ENCODE assay signal across 8 mouse cellular contexts in genomic region chr9:106368831-106369501, GRCm38 (mm10). TPM values are rescaled to one million over a fixed set of nuclear protein-coding genes. Genes with fewer than 3 reads are reported as not detected.
DNase-seq lines count a peak whose midpoint lies in the region; ATAC-seq and TF ChIP-seq lines count a peak whose summit lies in the region.

No protein-coding gene starts in this region.

- DNase-seq in adrenal gland, adult 18-20 months (ENCODE audit: low spot score in 2 of 2) = peak; percentile 46 to 56
- DNase-seq in adrenal gland, adult 8-10 months = no peak
- DNase-seq in adrenal gland, postnatal 25 days = peak; percentile 59
- peak; percentile 77 for DNase-seq in embryonic facial prominence, embryonic 14.5 days (ENCODE audit: low spot score)
- peak; percentile 80 for DNase-seq in hindbrain, embryonic 11.5 days (ENCODE audit: low spot score)
- peak; percentile 72 for DNase-seq in stomach, postnatal 0 days (ENCODE audit: low spot score)

- no peaks in the 10 kb centered on the region for H3K9me3 ChIP-seq in embryonic facial prominence, embryonic 14.5 days (ENCODE audit: control insufficient read depth, low read length)
- H3K9me3 ChIP-seq in hindbrain, embryonic 11.5 days (ENCODE audit: control insufficient read depth, low read length) = no peaks in the 10 kb centered on the region
- no peaks in the 10 kb centered on the region for H3K9me3 ChIP-seq in limb, embryonic 13.5 days
- H3K9me3 ChIP-seq in midbrain, embryonic 16.5 days (replicated peaks; ENCODE audit: control insufficient read depth, low read length, poor library complexity, severe bottlenecking) = no peaks in the 10 kb centered on the region
- no peaks in the 10 kb centered on the region for H3K9me3 ChIP-seq in stomach, postnatal 0 days (ENCODE audit: control insufficient read depth, low read length)

- TF ChIP-seq EP300 in stomach, postnatal 0 days (optimal IDR thresholded peaks at IDR 0.05) = no peak

- H3K36me3 ChIP-seq in embryonic facial prominence, embryonic 14.5 days (ENCODE audit: control insufficient read depth, insufficient read depth, low read length) = peaks cover 34% of the 10 kb centered on the region
- H3K36me3 ChIP-seq in hindbrain, embryonic 11.5 days (ENCODE audit: control insufficient read depth, insufficient read depth, low read length) = peaks cover 2% of the 10 kb centered on the region; the same call in 1 of the 2 replicates
- peaks cover 35% of the 10 kb centered on the region for H3K36me3 ChIP-seq in limb, embryonic 13.5 days
- H3K36me3 ChIP-seq in midbrain, embryonic 16.5 days (ENCODE audit: control insufficient read depth, insufficient read depth, low read length) = peaks cover 7% of the 10 kb centered on the region
- peaks cover 9% of the 10 kb centered on the region for H3K36me3 ChIP-seq in stomach, postnatal 0 days (ENCODE audit: control insufficient read depth, insufficient read depth, low read length)

- ATAC-seq in embryonic facial prominence, embryonic 14.5 days (ENCODE audit: low read depth) = peak; percentile 10; the same call in 1 of the 2 replicates
- peak; percentile 21 for ATAC-seq in hindbrain, embryonic 11.5 days (ENCODE audit: low FRiP score)
- no peak for ATAC-seq in limb, embryonic 13.5 days (ENCODE audit: low FRiP score, low read depth)
- peak; percentile 14; the same call in 1 of the 2 replicates for ATAC-seq in midbrain, embryonic 16.5 days
- ATAC-seq in stomach, postnatal 0 days (ENCODE audit: low FRiP score, low TSS enrichment) = peak; percentile 19

- H3K4me3 ChIP-seq in embryonic facial prominence, embryonic 14.5 days (ENCODE audit: low read depth, low read length) = peak overlapping the region; percentile 92
- peak overlapping the region; percentile 59 for H3K4me3 ChIP-seq in hindbrain, embryonic 11.5 days (ENCODE audit: low read depth, low read length)
- peak overlapping the region; percentile 98 for H3K4me3 ChIP-seq in limb, embryonic 13.5 days
- peak overlapping the region; percentile 88 for H3K4me3 ChIP-seq in midbrain, embryonic 16.5 days (ENCODE audit: low read depth, low read length)
- H3K4me3 ChIP-seq in stomach, postnatal 0 days (ENCODE audit: low read depth, low read length) = peak overlapping the region; percentile 73

- 0% methylated on average over 27 of the region's 72 CpGs for WGBS in embryonic facial prominence, embryonic 14.5 days
- WGBS in hindbrain, embryonic 11.5 days = under 1% methylated on average over 53 of the region's 72 CpGs
- under 1% methylated on average over 70 of the region's 72 CpGs for WGBS in limb, embryonic 13.5 days
- WGBS in midbrain, embryonic 16.5 days = under 1% methylated on average over 70 of the region's 72 CpGs
- under 1% methylated on average over 66 of the region's 72 CpGs for WGBS in stomach, postnatal 0 days

- no peaks in the 10 kb centered on the region for H3K27me3 ChIP-seq in embryonic facial prominence, embryonic 14.5 days (replicated peaks; ENCODE audit: control insufficient read depth, insufficient read depth, low read length)
- no peaks in the 10 kb centered on the region for H3K27me3 ChIP-seq in hindbrain, embryonic 11.5 days (ENCODE audit: control insufficient read depth, insufficient read depth, low read length)
- H3K27me3 ChIP-seq in limb, embryonic 13.5 days = no peaks in the 10 kb centered on the region
- H3K27me3 ChIP-seq in midbrain, embryonic 16.5 days (ENCODE audit: control insufficient read depth, insufficient read depth, low read depth, low read length) = no peaks in the 10 kb centered on the region
- H3K27me3 ChIP-seq in stomach, postnatal 0 days (ENCODE audit: control insufficient read depth, insufficient read depth, low read length) = no peaks in the 10 kb centered on the region

- H3K9ac ChIP-seq in embryonic facial prominence, embryonic 14.5 days (ENCODE audit: low read depth, low read length) = peak overlapping the region; percentile 97
- peak overlapping the region; percentile 80 for H3K9ac ChIP-seq in hindbrain, embryonic 11.5 days (ENCODE audit: low read depth, low read length)
- peak overlapping the region; percentile 100 for H3K9ac ChIP-seq in limb, embryonic 13.5 days
- peak overlapping the region; percentile 95 for H3K9ac ChIP-seq in midbrain, embryonic 16.5 days (ENCODE audit: low read depth, low read length)
- H3K9ac ChIP-seq in stomach, postnatal 0 days (ENCODE audit: low read length) = peak overlapping the region; percentile 92

- peak overlapping the region; percentile 98 for H3K27ac ChIP-seq in embryonic facial prominence, embryonic 14.5 days (replicated peaks; ENCODE audit: low read depth, low read length)
- peak overlapping the region; percentile 94 for H3K27ac ChIP-seq in hindbrain, embryonic 11.5 days (ENCODE audit: low read depth, low read length)
- H3K27ac ChIP-seq in limb, embryonic 13.5 days = peak overlapping the region; percentile 99
- peak overlapping the region; percentile 98 for H3K27ac ChIP-seq in midbrain, embryonic 16.5 days (ENCODE audit: low read length)
- peak overlapping the region; percentile 97 for H3K27ac ChIP-seq in stomach, postnatal 0 days (replicated peaks)

- TF ChIP-seq CTCF in stomach, postnatal 0 days (IDR thresholded peaks at IDR 0.05; ENCODE audit: low read depth) = peak; percentile 64

- H3K4me1 ChIP-seq in embryonic facial prominence, embryonic 14.5 days (ENCODE audit: control insufficient read depth, insufficient read depth, low read length) = peaks cover 38% of the 10 kb centered on the region
- H3K4me1 ChIP-seq in hindbrain, embryonic 11.5 days (replicated peaks; ENCODE audit: control insufficient read depth, insufficient read depth, low read length) = peaks cover 13% of the 10 kb centered on the region
- H3K4me1 ChIP-seq in limb, embryonic 13.5 days = peaks cover 70% of the 10 kb centered on the region
- H3K4me1 ChIP-seq in midbrain, embryonic 16.5 days (ENCODE audit: control insufficient read depth, insufficient read depth, low read length) = peaks cover 35% of the 10 kb centered on the region
- H3K4me1 ChIP-seq in stomach, postnatal 0 days (replicated peaks; ENCODE audit: control insufficient read depth, insufficient read depth) = no peaks in the 10 kb centered on the region

- peak overlapping the region; percentile 97 for H3K4me2 ChIP-seq in embryonic facial prominence, embryonic 14.5 days (ENCODE audit: low read depth, low read length)
- peak overlapping the region; percentile 97 for H3K4me2 ChIP-seq in hindbrain, embryonic 11.5 days (replicated peaks; ENCODE audit: low read depth, low read length)
- H3K4me2 ChIP-seq in limb, embryonic 13.5 days (replicated peaks) = peak overlapping the region; percentile 95
- H3K4me2 ChIP-seq in midbrain, embryonic 16.5 days (ENCODE audit: low read length) = peak overlapping the region; percentile 83
- peak overlapping the region; percentile 96 for H3K4me2 ChIP-seq in stomach, postnatal 0 days (replicated peaks; ENCODE audit: low read depth)

RNA-seq across cellular contexts. Expression of gene Dusp7, which starts 0.5 kb away (rescaled TPM):
- 10 to 100 TPM; 11.8 to 22.2 TPM for total RNA-seq in adrenal gland, adult 18-20 months (2021)
- 10 to 100 TPM; 13.1 to 22.0 (median 18.4) TPM for total RNA-seq in adrenal gland, adult 8-10 months (2022)
- 16.7 and 20.6 TPM in 2 replicates for total RNA-seq in adrenal gland, postnatal 25 days (2021)
- polyA plus RNA-seq in embryonic facial prominence, embryonic 14.5 days (2014; fragmentation: Nextera tagmentation; extraction: Ambion mirVana) = 44.0 and 48.4 TPM in 2 replicates
- polyA plus RNA-seq in hindbrain, embryonic 11.5 days (2014; fragmentation: Nextera tagmentation; extraction: Ambion mirVana) = 25.0 and 25.8 TPM in 2 replicates
- polyA plus RNA-seq in limb, embryonic 13.5 days (2015; fragmentation: Nextera tagmentation; extraction: Ambion mirVana) = 40.5 and 41.1 TPM in 2 replicates
- 12.3 and 13.2 TPM in 2 replicates for polyA plus RNA-seq in midbrain, embryonic 16.5 days (2015; fragmentation: Nextera tagmentation; extraction: Ambion mirVana)
- polyA plus RNA-seq in stomach, postnatal 0 days (2015; fragmentation: Nextera tagmentation; extraction: Ambion mirVana) = 12.3 and 12.7 TPM in 2 replicates
